Mouse (Mus musculus) thymus, adult 2 months (tissue): ENCODE data around the gene Frmd6.

Experiments
- CTCF ChIP-seq: fragments of 200-500 bp; IDR thresholded peaks from 2 replicates; pipeline ENCODE4 v1.5.1; 2012; ENCODE audit warnings: mild to moderate bottlenecking, control low read depth, low read length, moderate library complexity, borderline replicate concordance; ENCODE audit not compliant: control insufficient read depth, poor library complexity, insufficient read depth; ENCODE audit errors: extremely low read depth
- POLR2A ChIP-seq: fragments of 200-500 bp; IDR thresholded peaks from 2 replicates; pipeline ENCODE4 v1.6.1; 2012; ENCODE audit warnings: mild to moderate bottlenecking, low read length, control low read depth, moderate library complexity; ENCODE audit not compliant: control insufficient read depth, poor library complexity, insufficient read depth; ENCODE audit errors: extremely low read depth

GRCm38 (mm10) chr12:70825651-70826317, 470 bp downstream of the Frmd6 start:
- no peak; the same call in 1 of the 2 replicates for TF ChIP-seq POLR2A
- peak; percentile 79; the same call in 1 of the 2 replicates for TF ChIP-seq CTCF
